ENCODE assay signal across 7 mouse cellular contexts in genomic region chr1:125542008-125542999, GRCm38 (mm10). TPM values are rescaled to one million over a fixed set of nuclear protein-coding genes. Genes with fewer than 3 reads are reported as not detected.
A peak's percentile ranks its signal among the peaks of the same experiment; 100 is the strongest.
DNase-seq lines count a peak whose midpoint lies in the region; ATAC-seq and TF ChIP-seq lines count a peak whose summit lies in the region.

No protein-coding gene starts in this region.

- H3K4me1 ChIP-seq in limb, embryonic 13.5 days, result peaks cover 5% of the 10 kb centered on the region
- no peaks in the 10 kb centered on the region for H3K4me1 ChIP-seq in limb, embryonic 10.5 days
- peaks cover 8% of the 10 kb centered on the region for H3K4me1 ChIP-seq in heart, adult 2 months (ENCODE audit: control insufficient read depth, insufficient read depth, low read length)

- no peak for DNase-seq in limb, embryonic 10.5 days (ENCODE audit: low spot score)
- peak; percentile 63 to 74 for DNase-seq in adrenal gland, postnatal 36 days
- peak; percentile 41 to 76 for DNase-seq in heart, adult 2 months
- peak; percentile 30 for DNase-seq in lung, postnatal 36 days
- DNase-seq in right cerebral cortex, postnatal 14 days, result no peak
- no peak for DNase-seq in embryo, embryonic 10 days (ENCODE audit: low spot score)

- no peak for TF ChIP-seq POLR2A in heart, adult 2 months (IDR thresholded peaks at IDR 0.05; ENCODE audit: insufficient read depth, low read depth, low read length)

- peak; percentile 83 for TF ChIP-seq EP300 in heart, adult 2 months (IDR thresholded peaks at IDR 0.05; ENCODE audit: insufficient read depth, low read depth, low read length)

- peak overlapping the region; percentile 55; the same call in 1 of the 2 replicates for H3K27ac ChIP-seq in limb, embryonic 13.5 days
- H3K27ac ChIP-seq in limb, embryonic 10.5 days, result no peak overlapping the region
- H3K27ac ChIP-seq in heart, adult 2 months, result peak overlapping the region; percentile 71

- no peaks in the 10 kb centered on the region for H3K27me3 ChIP-seq in limb, embryonic 13.5 days
- no peaks in the 10 kb centered on the region for H3K27me3 ChIP-seq in limb, embryonic 10.5 days (ENCODE audit: low read depth, poor library complexity, severe bottlenecking)
- H3K27me3 ChIP-seq in heart, adult 2 months (ENCODE audit: control insufficient read depth, insufficient read depth, low read length), result 0 out of 2 replicates have a peak, but pooled peaks cover 1% of the 10 kb centered on the region

- no peaks in the 10 kb centered on the region for H3K9me3 ChIP-seq in limb, embryonic 13.5 days
- H3K9me3 ChIP-seq in limb, embryonic 10.5 days (replicated peaks), result no peaks in the 10 kb centered on the region

- TF ChIP-seq CTCF in heart, adult 2 months (IDR thresholded peaks at IDR 0.05), result no peak

- WGBS in limb, embryonic 13.5 days, result 61% methylated on average over 7 of the region's 7 CpGs
- WGBS in limb, embryonic 10.5 days, result 91% methylated on average over 7 of the region's 7 CpGs
- WGBS in heart, adult 2 months, result 48% methylated on average over 7 of the region's 7 CpGs

- no peak overlapping the region for H3K4me3 ChIP-seq in limb, embryonic 13.5 days
- no peak overlapping the region for H3K4me3 ChIP-seq in limb, embryonic 10.5 days
- no peak overlapping the region for H3K4me3 ChIP-seq in heart, adult 2 months

- ATAC-seq in limb, embryonic 13.5 days (ENCODE audit: low FRiP score, low read depth), result peak; percentile 80

- H3K36me3 ChIP-seq in limb, embryonic 13.5 days, result no peaks in the 10 kb centered on the region
- H3K36me3 ChIP-seq in limb, embryonic 10.5 days, result no peaks in the 10 kb centered on the region
- H3K36me3 ChIP-seq in heart, adult 2 months (ENCODE audit: control insufficient read depth, insufficient read depth, low read length), result peaks cover 3% of the 10 kb centered on the region

- intact Hi-C loops in heart, adult 2 months (cut with DNase I), result no loop called here

- H3K79me2 ChIP-seq in heart, adult 2 months (replicated peaks; ENCODE audit: control insufficient read depth, insufficient read depth, low read length), result no peaks in the 10 kb centered on the region

- H3K4me2 ChIP-seq in limb, embryonic 13.5 days (replicated peaks), result no peak overlapping the region

- no peak overlapping the region for H3K9ac ChIP-seq in limb, embryonic 13.5 days
- H3K9ac ChIP-seq in heart, adult 2 months (ENCODE audit: low read depth, low read length), result no peak overlapping the region

RNA-seq across cellular contexts. Expression of gene Slc35f5, which starts 18.1 kb away (rescaled TPM):
- polyA plus RNA-seq in limb, embryonic 13.5 days (2015; fragmentation: Nextera tagmentation; extraction: Ambion mirVana), result 55.0 and 56.0 TPM in 2 replicates
- polyA plus RNA-seq in limb, embryonic 10.5 days (2016; fragmentation: Nextera tagmentation; extraction: Ambion mirVana), result 18.2 and 25.3 TPM in 2 replicates
- total RNA-seq in adrenal gland, postnatal 36 days (2021), result 10 to 100 TPM; 39.5 to 48.8 TPM
- 100 to 1,000 TPM; 103 to 129 TPM for total RNA-seq in heart, adult 2 months (2021)
- polyA plus RNA-seq in heart, adult 2 months (2012; rRNA removed), result 61.8 and 136 TPM in 2 replicates

Comparison
In these comparisons a context has a peak if more than half of its experiments do, and no peak if none do; other contexts are left out.
1. DNase-seq: peak in adrenal gland, postnatal 36 days (2 of 2), heart, adult 2 months (2 of 2) and lung, postnatal 36 days (single experiment); none in limb, embryonic 10.5 days (single experiment), right cerebral cortex, postnatal 14 days (single experiment) and embryo, embryonic 10 days (single experiment).